Mouse (Mus musculus) lung, embryonic 15.5 days (tissue): ENCODE measurements at regions not wholly inside any gene's neighbourhood (a gene's known extent, or its start where the extent isn't known, plus 50 kb on each side); places are given as distances from the start of the nearest gene placed in this dataset.

Experiments used
- ATAC-seq: fragments of 200-750 bp; cut with Nextera tagmentation; 2 replicates; pipeline ENCODE4 v1.8.0; 2017; ENCODE audit warnings: moderate number of reproducible peaks, borderline replicate concordance; ENCODE audit not compliant: low FRiP score, low TSS enrichment; ENCODE audit errors: extremely low read depth
- H3K27ac ChIP-seq: fragments of 300-500 bp; sonication (generic); 2 replicates; pipeline ENCODE4 v1.5.1; 2015; ENCODE audit warnings: moderate library complexity, mild to moderate bottlenecking, inconsistent platforms
- H3K27me3 ChIP-seq: fragments of 300-500 bp; sonication (generic); 2 replicates; pipeline ENCODE4 v1.6.1; 2015; ENCODE audit warnings: inconsistent platforms
- H3K36me3 ChIP-seq: fragments of 300-500 bp; sonication (generic); 2 replicates; pipeline ENCODE4 v1.6.1; 2015; ENCODE audit warnings: inconsistent platforms
- H3K4me1 ChIP-seq: fragments of 300-500 bp; sonication (generic); 2 replicates; pipeline ENCODE4 v1.6.1; 2015; ENCODE audit warnings: inconsistent platforms
- H3K4me2 ChIP-seq: fragments of 300-500 bp; sonication (generic); 2 replicates; pipeline ENCODE4 v1.6.1; 2015; ENCODE audit warnings: inconsistent platforms, mild to moderate bottlenecking, moderate library complexity
- H3K4me3 ChIP-seq: fragments of 300-500 bp; sonication (generic); 2 replicates; pipeline ENCODE4 v1.5.1; 2015; ENCODE audit warnings: mild to moderate bottlenecking, inconsistent platforms
- H3K9ac ChIP-seq: fragments of 300-500 bp; sonication (generic); 2 replicates; pipeline ENCODE4 v1.6.1; 2015; ENCODE audit warnings: inconsistent platforms
- H3K9me3 ChIP-seq: fragments of 300-500 bp; sonication (generic); 2 replicates; pipeline ENCODE4 v1.6.1; 2016; ENCODE audit warnings: inconsistent platforms
- WGBS: fragments of 180-500 bp; shearing (Covaris S2); methylation state at CpG from one replicate; pipeline ENCODE4 v1.1.7; 2015; 5-methylcytosine and 5-hydroxymethylcytosine counted together

- H3K27me3 ChIP-seq, result no peaks in the 10 kb centered on the region
- H3K4me3 ChIP-seq, result no peak overlapping the region
- H3K4me2 ChIP-seq, result no peak overlapping the region
- H3K9me3 ChIP-seq, result no peaks in the 10 kb centered on the region
- no peak for ATAC-seq
- H3K4me1 ChIP-seq, result no peaks in the 10 kb centered on the region
- no peak overlapping the region for H3K9ac ChIP-seq
- no peak overlapping the region for H3K27ac ChIP-seq
- 83% methylated on average over 2 of the region's 2 CpGs for WGBS
- H3K36me3 ChIP-seq, result no peaks in the 10 kb centered on the region
Observed at GRCm38 (mm10) chr4:64123675-64124074, 76.9 kb upstream of the Tnc start.

- 88% methylated on average over 4 of the region's 4 CpGs for WGBS
- Histone ChIP-seq H3K27me3 (no peaks in the 10 kb centered on the region), H3K4me1 (no peaks in the 10 kb centered on the region), H3K4me2 (no peak overlapping the region), H3K27ac (no peak overlapping the region), H3K9ac (no peak overlapping the region), H3K36me3 (no peaks in the 10 kb centered on the region), H3K9me3 (no peaks in the 10 kb centered on the region), H3K4me3 (no peak overlapping the region)
- no peak for ATAC-seq
Observed at GRCm38 (mm10) chr4:64098247-64098646, 51.4 kb upstream of the Tnc start.
